Mouse (Mus musculus) CD4-positive, CD25-positive, alpha-beta regulatory T cell, adult 4 months (primary cell): ENCODE results near the gene Bok. TPM values are rescaled to one million over a fixed set of nuclear protein-coding genes. Genes with fewer than 3 reads are reported as not detected.
"Not testable (repeated sequence)": the region's sequence is repeated elsewhere in the genome, so short reads cannot be mapped to it uniquely, and the experiment has no call there.

Experiments used
- ATAC-seq: one replicate; pipeline ENCODE4 v1.8.0; 2017
- polyA plus RNA-seq, 2 experiments: library from polyadenylated mRNA; unstranded; fragments of 100-300 nt; shearing (Covaris generic); gene quantifications; one replicate each; pipeline ENCODE4 v1.2.1; 2017

The Bok gene
- not detected for polyA plus RNA-seq

DNA sequence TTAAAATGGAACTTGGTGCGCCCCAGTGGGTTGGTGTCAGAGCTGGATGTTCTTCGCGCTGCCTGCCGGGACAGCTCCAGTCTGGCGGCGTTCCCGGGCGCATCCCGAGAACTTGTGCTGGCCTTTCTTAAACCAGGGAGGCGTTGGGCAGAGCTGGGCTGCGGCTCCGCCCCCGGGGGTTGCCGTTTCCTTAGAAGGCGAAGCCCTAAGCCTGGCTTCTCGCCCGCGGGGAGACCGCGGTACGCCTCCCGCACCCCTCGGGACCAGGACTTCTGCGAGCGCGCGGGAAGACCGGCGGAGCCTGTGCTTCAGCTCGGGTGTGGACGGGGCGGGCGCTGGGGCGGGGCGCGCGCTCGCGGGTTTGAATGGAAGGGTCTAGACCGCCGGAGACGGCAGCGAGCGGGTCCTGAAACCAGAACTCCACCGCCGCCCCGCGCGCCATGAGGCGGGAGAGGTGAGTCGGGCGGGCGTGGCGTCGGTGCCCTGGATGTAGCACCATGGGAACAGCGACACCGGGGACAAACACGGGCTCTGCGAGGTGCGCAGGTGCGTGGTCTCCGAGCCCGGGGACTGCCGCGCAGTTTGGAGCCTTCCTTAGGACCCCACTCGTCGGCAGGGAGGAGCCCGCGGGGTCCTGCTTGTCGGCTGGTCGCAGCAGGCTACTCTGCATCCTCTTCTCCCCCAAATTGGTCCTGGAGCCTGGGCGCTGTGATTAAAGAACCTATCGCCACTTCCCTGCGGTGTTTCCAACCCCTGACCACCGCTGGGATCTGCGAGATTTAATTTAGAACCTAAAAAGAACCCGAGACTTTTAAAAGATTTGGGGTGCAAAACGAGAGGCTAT lies at the start of gene Bok:
Gene Bok (plus strand): TSS at position 260 of the 844 bp plus-strand sequence.
- ATAC-seq: no peak

DNA sequence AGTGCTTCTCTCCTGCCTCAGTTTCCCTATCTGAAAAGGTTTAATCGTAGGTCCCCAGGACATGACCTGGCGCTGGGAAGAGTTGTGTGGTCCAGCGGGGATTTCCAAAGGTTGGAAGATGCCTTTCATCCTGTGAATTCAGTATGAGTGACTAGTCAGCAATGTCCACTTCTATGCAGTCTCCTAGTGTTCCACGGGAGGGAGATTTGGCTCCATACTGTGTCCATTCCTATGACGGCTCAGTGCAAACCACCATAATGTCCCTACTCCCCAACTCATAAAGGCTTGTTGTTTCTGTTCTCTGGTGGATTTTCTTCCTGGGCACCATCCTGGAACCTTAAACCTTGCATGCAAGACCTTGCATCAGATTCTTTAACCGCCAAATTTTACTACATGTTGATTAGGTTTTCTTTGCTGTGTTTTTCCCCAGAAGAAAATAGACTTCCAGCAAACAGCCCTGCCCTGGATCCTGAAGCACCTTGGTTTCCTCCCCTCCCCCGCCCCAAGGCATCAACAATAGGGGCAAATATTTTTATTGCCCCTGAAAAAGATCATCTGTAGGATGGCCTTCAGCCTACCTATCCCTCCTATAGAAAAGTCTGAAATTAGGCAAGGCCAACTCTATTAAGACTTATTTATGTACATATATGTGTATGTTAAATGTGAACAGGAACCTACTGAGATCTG lies 49.1 kb upstream of the Bok start:
- ATAC-seq: no peak

DNA sequence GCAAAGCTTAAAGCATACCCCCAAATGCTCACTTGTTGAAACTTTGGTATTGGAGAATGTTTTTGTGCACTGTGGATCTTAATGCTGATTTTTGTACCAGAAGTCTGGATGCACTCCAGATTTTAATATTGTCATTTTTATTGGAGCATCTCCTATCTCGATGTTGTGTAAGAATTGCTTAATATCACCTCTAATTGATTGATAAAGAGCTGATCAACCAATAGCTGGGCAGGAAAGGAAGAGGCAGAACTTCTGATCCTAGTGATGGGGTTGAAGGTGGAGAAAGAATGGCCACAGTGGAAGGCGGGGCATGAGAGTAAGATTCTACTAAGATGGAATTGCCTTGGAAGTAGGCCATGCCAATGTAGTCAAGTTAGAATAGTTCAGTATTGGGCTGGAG lies 43.5 kb upstream of the Bok start:
- no peak for ATAC-seq

DNA sequence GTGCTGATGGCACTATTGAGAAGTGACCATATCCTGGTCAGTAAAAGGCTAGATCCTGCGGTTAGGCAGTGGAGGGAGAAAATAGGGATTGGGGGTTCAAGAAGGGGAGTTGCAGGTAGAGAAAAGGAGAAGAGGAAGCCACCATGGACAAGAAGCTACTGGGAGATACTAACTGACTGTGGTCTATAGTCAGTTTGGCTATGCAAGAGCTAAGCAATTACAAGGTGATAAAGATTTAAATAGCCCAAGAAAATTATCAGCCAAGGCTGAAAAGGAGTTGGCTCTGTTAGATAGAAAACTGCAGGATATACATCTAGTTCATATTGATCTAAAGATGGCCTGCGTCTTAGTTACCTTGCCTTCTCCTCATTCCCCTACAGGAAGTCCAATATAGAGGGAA lies 42.8 kb upstream of the Bok start:
- no peak for ATAC-seq

DNA sequence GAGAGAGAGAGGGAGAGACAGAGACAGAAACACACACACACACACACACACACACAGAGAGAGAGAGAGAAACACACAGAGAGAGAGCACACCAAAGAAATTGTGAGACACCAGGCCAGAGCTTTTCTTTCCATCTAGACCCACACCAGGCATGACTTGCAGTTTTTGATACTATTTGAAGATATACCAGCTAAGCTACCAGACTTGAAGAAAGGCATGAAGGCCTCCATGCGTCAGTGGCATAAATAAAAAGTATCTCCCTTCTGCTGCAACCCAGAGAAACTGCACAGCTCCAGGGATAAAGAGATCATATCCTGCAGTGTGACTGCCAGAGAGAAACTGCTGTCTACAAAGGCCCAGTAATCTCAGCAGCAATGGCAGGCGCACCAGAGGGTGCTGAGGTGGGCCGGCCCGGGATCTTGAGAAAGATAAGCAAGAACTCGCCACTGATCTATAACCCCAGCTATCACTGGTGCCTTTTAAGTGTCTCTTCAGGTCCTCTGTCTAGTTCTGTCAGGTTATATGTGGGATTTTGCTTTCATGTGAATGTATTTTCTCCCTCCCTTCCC lies 35.8 kb upstream of the Bok start:
- no peak for ATAC-seq

DNA sequence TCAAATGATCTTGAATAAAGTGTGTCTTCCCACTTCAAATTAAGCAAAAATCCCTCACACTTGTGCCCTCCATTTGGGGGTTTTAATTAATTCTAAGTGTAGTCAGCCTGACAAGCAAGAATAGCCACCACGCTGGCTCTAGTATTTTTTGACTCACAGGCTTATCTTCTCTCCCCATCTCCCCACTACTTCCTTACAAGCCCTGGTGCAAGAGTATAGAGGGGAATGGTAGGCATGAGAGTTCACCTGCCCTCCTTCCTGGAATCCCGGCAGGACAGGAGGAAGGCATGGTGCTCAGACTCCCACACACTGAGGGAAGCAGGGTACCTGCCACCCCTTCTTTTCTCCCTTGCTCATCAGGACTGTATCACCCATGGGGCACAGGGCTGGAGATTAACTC lies 31.2 kb upstream of the Bok start:
- no peak for ATAC-seq

DNA sequence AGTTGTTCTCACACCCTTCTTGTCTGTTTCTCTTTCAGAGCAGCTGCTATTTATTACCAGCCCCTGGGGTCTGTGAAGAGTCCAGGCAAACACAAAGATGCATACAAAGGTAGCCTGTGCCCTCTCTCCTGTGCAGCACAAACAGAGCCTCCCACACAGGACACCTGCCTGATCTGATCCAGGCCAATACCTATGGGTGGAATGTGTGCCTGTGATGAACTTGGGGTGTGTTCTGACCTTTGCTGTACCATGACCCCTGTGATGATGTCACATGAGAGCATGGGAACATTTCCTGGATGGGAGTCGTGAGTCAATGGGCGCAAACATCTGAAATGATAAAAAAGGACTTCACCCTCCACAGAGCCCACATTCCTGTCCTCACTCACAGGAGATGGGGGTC lies 30.7 kb upstream of the Bok start:
- no peak for ATAC-seq

DNA sequence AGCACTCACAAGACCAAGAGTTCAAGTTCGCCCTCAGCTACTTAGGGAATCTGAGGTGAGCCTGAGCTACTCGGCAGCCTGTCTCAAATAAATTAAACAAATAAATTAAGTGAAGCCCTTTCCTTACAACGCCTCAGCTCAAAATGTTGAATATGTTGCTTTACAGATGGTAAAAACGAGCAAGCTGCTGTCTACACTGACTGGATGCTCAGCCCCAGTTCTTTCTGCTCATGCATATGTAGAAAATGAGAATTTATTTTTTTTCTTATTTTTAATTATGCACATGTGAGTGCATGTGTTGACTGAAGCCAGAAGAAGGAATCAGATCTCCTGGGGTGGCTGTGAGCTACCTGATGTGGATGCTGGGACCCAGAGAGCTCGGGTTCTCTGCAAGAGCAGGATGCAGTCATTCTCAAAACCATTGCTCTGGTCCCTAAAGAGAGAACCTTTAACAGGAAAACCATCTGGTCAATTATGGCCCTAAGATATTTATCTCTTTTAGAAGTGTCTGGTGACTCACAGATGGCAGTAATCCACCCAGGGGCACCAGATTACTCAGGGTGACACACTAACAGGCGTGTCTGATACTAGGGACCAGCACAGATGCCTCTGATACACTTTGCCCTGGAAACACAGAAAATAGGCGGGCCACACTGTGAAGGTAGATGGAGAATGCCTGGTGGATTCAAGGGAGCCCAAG lies 29.0 kb upstream of the Bok start:
- ATAC-seq: no peak

DNA sequence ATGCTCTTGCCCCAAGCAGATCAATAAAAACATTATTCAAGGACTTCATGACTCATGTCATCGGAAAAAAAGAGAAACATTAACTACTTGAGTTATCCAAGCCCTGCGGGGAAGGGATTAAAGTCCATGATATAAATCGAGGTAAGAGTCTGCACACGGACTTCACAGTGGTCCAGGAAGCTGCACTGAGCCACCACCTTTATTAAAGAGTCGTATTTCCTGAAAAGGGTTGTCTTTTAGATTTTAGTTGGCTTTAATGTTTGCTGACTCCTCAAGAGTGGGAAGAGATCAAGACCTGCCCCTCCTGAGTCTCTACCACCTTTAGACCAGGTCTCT lies 28.5 kb upstream of the Bok start:
- ATAC-seq: no peak

DNA sequence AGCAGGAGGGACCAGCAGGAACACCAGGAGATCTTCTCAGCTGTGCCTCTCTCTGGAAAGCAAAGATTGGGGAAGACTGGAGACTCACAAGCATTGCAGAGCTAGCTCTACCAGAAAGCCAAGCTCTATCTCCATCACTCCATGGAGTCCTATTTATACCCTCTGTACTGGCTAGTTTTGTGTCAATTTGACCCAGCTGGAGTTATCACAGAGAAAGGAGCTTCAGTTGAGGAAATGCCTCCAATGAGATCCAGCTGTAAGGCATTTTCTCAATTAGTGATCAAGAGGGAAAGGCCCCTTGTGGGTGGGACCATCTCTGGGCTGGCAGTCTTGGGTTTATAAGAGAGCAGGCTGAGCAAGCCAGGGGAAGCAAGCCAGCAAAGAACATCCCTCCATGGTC lies 26.9 kb upstream of the Bok start, which contains the start of gene Stk25:
Gene Stk25 (minus strand): TSS at position 101 of the 400 bp plus-strand sequence.
- not testable (repeated sequence) for ATAC-seq

DNA sequence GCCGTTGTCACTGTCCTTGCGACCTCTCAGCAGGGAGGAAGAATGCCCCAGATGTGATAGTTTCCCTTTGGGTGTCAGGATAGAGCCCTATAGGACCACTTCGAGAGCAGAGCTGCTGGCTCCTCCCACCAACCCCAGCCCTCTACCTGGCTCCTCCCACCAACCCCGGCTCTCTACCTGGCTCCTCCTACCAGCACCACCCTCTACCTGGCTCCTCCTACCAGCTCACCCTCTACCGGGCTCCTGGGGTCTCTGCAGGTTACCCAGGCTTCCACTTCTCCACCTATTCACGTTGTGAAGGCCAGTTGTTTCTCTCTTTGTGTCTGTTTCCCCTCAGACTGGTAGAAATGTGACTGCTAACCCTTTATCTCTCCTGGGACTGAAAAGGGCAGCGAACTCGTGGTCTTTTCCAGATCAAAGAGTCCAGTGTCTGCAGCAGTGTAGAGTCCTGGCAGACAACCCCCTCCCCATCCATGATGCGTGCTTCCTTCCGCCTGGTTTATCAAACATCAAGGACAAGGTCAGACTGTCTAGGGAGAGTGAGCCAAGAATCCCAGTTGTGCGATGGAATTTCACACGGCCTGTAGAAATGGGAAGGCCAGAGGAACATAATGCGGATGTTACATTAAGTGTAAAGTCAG lies 17.6 kb upstream of the Bok start:
- peak; percentile 56 for ATAC-seq

DNA sequence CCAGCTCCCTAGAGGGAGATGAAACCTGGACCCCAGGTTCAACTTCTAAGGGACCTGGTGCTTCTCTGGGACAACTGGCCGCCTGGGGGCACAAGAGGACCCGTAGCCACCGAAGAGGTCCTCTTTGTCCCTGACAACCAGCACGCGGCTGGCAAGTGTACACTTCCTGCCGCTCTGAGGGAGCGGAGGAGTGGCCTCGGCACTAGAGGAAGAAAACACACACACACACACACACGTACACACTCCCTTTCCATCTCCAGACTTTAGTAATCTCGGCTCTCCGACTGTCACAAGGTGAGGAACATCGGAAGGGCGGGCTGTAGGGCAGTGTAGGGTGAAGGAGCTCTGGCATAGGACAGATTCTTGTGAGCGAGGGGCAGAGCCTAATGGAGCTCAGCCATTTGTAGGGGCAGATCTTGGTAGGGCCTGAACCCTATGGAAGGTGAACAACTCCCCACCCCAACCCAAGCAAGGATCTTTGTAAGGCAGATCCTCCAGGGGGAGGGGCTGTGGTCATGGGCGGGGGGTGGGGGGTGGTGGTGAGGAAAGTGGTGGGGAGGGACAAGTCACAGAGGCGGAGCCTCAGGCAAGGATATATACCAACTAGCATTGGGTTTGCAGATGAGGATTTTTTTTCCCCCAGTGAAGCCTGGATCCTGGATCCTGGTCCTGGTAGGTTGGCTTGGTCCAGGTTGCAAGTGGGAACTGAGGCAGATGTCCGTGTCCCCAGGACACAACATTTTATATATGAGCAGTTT lies 16.5 kb upstream of the Bok start:
- ATAC-seq: peak; percentile 85

DNA sequence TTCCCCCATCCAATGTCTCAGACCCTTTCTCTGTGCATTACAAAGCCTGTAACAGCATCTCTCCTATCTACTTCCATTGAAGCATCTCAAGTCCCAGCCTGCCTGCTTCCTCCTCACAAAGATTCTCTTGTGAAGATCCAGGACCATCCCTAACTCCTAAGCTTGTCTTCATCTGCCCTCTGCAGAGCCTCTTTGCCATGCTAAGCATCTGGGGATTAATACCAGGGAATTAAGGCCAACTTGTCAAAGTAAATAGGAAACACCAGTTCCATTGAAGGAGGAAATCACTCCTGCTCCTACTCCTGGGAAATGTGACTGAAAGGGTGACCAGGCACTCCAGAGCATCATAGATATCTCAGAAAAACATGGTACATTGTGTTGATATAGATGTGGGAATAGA lies 15.5 kb upstream of the Bok start:
- no peak for ATAC-seq

DNA sequence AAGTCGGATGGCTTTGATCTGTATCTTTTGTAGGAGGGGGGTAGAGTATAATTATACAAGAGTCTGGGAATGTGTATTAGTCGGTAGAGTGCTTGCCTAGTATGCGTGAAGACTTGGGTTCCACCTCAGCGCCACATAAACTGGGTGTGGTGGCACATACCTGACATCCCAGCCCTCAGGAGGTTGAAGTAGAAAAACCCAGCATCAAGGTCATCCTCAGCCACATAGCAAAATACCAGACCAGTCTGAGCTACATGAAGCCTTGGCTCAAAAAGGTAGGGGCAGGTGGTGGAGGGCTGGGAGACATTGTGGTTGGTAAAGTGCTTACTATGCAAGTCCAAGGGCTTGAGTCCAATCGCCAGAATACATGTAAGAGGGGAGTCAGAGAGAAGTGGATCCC lies 12.8 kb upstream of the Bok start:
- ATAC-seq: no peak

DNA sequence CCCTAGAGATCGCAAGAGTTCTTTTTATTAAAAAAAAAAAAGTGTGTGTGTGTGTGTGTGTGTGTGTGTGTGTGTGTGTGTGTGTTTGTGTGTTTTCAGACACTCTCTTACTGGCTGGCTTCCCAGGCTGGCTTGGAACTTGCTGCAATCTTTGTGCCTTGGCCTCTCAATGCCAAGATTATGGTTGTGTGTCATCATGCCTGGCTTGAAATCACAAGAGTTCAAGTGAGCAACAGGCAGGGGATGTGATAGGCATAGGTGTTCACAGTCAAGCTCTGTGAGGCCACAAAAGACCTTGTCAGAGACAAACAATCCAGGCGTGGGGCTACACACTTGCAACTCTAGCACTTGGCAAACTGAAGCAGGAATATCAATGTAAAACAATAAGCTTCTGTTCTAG lies 7.1 kb upstream of the Bok start:
- ATAC-seq: no peak

DNA sequence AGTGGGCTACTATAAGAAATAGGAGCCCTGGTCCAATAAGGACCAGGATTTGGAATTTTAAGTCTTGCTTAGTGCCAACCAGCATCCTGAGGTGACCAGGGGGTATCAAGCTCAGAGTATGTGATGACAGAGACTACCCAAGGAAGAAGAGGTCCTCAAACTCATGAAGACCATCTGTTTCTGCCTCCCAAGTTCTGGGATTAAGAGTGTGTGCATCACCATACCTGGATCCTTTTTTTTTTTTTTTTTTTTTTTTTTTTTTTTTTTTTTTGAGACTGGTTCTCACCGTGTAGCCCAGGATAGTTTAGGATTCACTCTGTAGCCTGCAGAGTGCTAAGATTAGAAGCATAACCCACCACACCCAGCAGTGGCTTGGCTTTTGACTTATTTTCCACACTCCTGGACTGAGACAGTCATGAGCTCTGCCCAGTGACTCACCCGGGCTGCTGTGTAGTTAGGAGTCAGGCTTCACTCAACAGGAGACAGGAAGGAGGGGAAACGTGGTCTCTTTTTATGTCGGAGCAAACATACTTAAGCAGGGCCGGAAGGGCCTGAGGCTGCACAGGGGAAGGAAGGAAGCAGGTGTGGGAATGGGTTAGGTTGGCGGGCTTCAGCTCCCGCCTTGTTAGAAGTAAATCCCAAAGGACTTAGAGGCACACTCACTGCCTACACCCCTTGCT lies 5.4 kb upstream of the Bok start:
- ATAC-seq: no peak

DNA sequence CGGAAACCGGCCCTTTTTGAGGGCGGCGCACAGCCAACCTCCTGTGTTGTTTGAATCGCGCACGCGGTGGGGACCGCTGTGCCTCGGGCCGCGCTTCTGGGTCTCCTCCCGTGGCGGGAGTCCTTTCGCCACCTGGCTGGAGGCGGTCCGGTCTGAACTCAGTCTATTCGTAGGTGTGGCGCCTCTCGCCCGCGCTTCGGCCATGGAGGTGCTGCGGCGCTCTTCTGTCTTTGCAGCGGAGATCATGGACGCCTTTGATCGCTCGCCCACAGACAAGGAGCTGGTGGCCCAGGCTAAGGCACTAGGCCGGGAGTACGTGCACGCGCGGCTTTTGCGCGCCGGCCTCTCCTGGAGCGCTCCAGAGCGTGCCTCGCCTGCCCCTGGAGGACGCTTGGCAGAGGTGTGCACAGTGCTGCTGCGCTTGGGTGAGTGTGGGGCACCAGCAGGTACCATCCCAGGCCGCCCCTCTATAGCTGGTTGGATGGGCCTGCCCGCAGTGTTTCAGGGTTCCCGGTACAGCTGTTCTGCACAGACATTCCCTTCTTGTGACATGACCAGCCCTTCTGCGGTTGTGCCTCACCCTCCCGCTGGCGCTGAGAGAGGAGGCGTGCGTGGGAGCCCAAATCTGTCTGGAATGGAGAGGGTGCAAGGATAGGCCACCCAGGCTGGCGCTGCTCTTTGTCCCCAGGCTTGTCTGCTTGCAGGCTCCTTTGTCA lies 943 bp downstream of the Bok start:
- ATAC-seq: no peak

DNA sequence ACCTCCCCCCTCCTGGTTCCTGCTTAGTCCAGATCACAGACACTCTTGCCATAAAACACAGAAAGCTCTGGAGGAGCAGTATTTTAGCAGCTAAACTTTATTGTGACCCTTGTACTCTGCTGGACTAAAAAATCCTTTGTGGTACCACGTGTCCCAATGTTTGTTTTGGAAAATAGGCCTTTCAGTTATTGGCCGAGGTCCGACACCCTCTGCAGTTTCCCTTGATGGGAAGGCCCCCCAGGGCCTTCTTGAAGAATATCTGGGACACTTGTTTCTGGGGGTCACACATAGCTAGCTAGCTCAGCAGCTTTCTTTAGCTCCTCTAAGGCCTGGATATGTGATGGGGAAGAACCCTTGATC lies 1.5 kb downstream of the Bok start:
- no peak for ATAC-seq

DNA sequence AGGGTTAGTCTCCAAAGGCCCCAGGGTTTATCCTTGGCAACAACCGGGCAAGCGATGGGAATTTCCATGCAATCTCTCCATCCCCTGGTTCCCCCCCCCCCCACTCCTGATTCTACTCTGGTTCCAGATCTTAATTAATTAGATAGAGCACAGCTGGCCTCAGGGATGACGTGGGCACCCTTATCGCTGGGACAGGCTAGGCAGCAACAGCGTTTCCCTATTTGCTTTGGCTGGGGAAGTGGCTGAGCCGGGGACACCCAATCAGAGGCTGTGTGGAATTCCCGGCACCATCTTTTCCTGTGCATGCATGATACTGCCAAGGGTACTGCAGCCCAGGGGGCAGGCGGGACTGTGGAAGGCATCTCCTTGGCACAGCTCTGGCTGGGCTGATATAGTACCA lies 2.7 kb downstream of the Bok start:
- ATAC-seq: no peak

DNA sequence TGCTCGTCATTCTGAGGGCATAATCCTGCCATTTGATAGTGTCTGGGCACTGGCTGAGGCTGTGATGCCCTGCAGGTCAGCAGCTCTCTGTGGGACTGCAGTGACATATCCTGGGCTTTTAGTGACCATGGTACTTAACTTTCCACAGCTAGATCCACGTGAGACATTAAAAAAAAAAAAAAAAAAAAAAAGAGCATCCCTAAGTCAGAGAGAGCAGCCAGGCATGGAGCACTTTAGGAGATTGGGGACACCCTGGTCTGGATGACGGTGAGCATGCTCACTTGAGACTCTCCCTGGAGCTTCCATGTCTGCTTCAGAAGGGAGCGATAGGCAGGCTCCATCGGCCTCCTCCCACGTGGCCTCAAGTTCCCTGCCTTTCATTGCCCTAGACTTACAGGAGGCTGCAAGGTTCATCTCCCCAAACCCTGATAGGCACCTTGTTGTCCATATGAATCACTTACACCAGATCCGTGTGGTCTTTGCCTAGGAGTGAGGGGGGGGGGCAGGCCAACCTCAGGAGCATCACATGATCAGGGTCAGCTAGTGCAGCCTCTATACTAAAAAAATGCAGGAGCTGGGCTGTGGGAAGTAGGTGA lies 4.5 kb downstream of the Bok start:
- no peak for ATAC-seq
